In genomic region chr3:144019293-144019692, GRCm38 (mm10) we compare ENCODE assay signal across 28 mouse cellular contexts.
DNase-seq lines count a peak whose midpoint lies in the region; ATAC-seq lines count a peak whose summit lies in the region.
"Had no signal": no experiment of that assay in that cellular context is flagged by ENCODE, and none has a peak within 500 bp of the region (broad histone marks: within the 10 kb centered on the region; RNA-seq: fewer than 3 reads in every experiment).

No protein-coding gene starts in this region.

- ATAC-seq in embryonic facial prominence, embryonic 12.5 days (ENCODE audit: insufficient number of reproducible peaks, insufficient read depth, low FRiP score, low TSS enrichment), result no peak
- ATAC-seq: hindbrain, embryonic 16.5 days; intestine, embryonic 15.5 days; liver, postnatal 0 days; midbrain, embryonic 15.5 days had no signal

- H3K9ac ChIP-seq in embryonic facial prominence, embryonic 12.5 days, result no peak overlapping the region
- H3K9ac ChIP-seq: forebrain, embryonic 12.5 days; heart, embryonic 12.5 days; intestine, embryonic 15.5 days; limb, embryonic 12.5 days; liver, postnatal 0 days; midbrain, embryonic 15.5 days; neural tube, embryonic 12.5 days had no signal

- H3K4me3 ChIP-seq in embryonic facial prominence, embryonic 12.5 days, result no peak overlapping the region
- H3K4me3 ChIP-seq: erythroblast, embryonic 14.5 days; forebrain, embryonic 12.5 days; heart, embryonic 12.5 days; hindbrain, embryonic 10.5 days; intestine, embryonic 15.5 days; limb, embryonic 12.5 days; megakaryocyte, embryonic 14.5 days; midbrain, embryonic 15.5 days; neural tube, embryonic 12.5 days had no signal

- H3K27ac ChIP-seq in embryonic facial prominence, embryonic 12.5 days, result 0 out of 2 replicates have a peak overlapping the region, but pooled peaks have one; percentile 60
- H3K27ac ChIP-seq: forebrain, embryonic 12.5 days; hindbrain, embryonic 10.5 days; intestine, embryonic 15.5 days; limb, embryonic 12.5 days; midbrain, embryonic 15.5 days; neural tube, embryonic 12.5 days had no signal

- peak; percentile 9 for DNase-seq in layer of hippocampus, adult 9-11 months
- no peak for DNase-seq in layer of hippocampus, postnatal 14 days (ENCODE audit: low spot score in 2 of 2)
- DNase-seq in right cerebral cortex, adult 18-20 months, result peak; percentile 45
- DNase-seq in right cerebral cortex, postnatal 14 days, result no peak
- DNase-seq in telencephalon, adult 2 months (ENCODE audit: low read depth, low spot score), result peak; percentile 46
- DNase-seq in heart, adult 9 months (ENCODE audit: low spot score in 2 of 2), result no peak
- DNase-seq: adrenal gland, postnatal 10 days; B cell, adult 2 months; cerebellum, adult 9-10 months; gastrocnemius, postnatal 14 days; heart, adult 11 months; kidney, adult 8-10 months; layer of hippocampus, postnatal 36 days; liver, postnatal 0 days had no signal

- H3K4me2 ChIP-seq in embryonic facial prominence, embryonic 12.5 days (replicated peaks), result no peak overlapping the region
- H3K4me2 ChIP-seq: forebrain, embryonic 12.5 days; heart, embryonic 12.5 days; intestine, embryonic 15.5 days; limb, embryonic 12.5 days; liver, embryonic 11.5 days; midbrain, embryonic 15.5 days; neural tube, embryonic 12.5 days had no signal

- no peaks in the 10 kb centered on the region for H3K36me3 ChIP-seq in embryonic facial prominence, embryonic 12.5 days
- H3K36me3 ChIP-seq: forebrain, embryonic 12.5 days; G1E; heart, embryonic 12.5 days; hindbrain, embryonic 10.5 days; intestine, embryonic 15.5 days; limb, embryonic 12.5 days; midbrain, embryonic 15.5 days; neural tube, embryonic 12.5 days had no signal

- no peaks in the 10 kb centered on the region for H3K9me3 ChIP-seq in embryonic facial prominence, embryonic 12.5 days
- H3K9me3 ChIP-seq: forebrain, embryonic 12.5 days; heart, embryonic 12.5 days; hindbrain, embryonic 10.5 days; intestine, embryonic 15.5 days; limb, embryonic 12.5 days; megakaryocyte, embryonic 14.5 days; midbrain, embryonic 15.5 days; neural tube, embryonic 12.5 days had no signal

- peaks cover 17% of the 10 kb centered on the region; the same call in 1 of the 2 replicates for H3K4me1 ChIP-seq in embryonic facial prominence, embryonic 12.5 days
- H3K4me1 ChIP-seq: forebrain, embryonic 12.5 days; heart, embryonic 12.5 days; intestine, embryonic 15.5 days; limb, embryonic 12.5 days; megakaryocyte, embryonic 14.5 days; midbrain, embryonic 15.5 days; neural tube, embryonic 12.5 days had no signal

- no peaks in the 10 kb centered on the region for H3K27me3 ChIP-seq in embryonic facial prominence, embryonic 12.5 days
- H3K27me3 ChIP-seq: CH12.LX; forebrain, embryonic 12.5 days; heart, embryonic 12.5 days; intestine, embryonic 15.5 days; limb, embryonic 12.5 days; megakaryocyte, embryonic 14.5 days; midbrain, embryonic 15.5 days; neural tube, embryonic 12.5 days had no signal

- 51% methylated on average over 2 of the region's 2 CpGs for WGBS in embryonic facial prominence, embryonic 12.5 days

Comparison
In these comparisons a context has a peak if more than half of its experiments do, and no peak if none do; other contexts are left out.
1. DNase-seq: peak in layer of hippocampus, adult 9-11 months (single experiment), right cerebral cortex, adult 18-20 months (single experiment) and telencephalon, adult 2 months (single experiment); none in layer of hippocampus, postnatal 14 days (0 of 2), right cerebral cortex, postnatal 14 days (single experiment) and heart, adult 9 months (0 of 2).